Mouse (Mus musculus) common myeloid progenitor, adult 5-6 weeks (primary cell): ENCODE data around the gene Ppp1r3g. TPM values are rescaled to one million over a fixed set of nuclear protein-coding genes. Genes with fewer than 3 reads are reported as not detected.

ENCODE experiments used
- ATAC-seq: replicated peaks from 2 replicates; pipeline ENCODE4 v1.8.0; 2016; ENCODE audit warnings: low read depth, mild to moderate bottlenecking, moderate TSS enrichment, inconsistent platforms; ENCODE audit not compliant: poor library complexity, severe bottlenecking
- total RNA-seq: library from RNA; stranded (forward); fragments of 200-1000, 187-1606 nt; gene quantifications from 2 replicates; pipeline ENCODE4 v1.2.3, GENCODE M21; 2017

Ppp1r3g gene
- total RNA-seq = not detected in 2 replicates

GRCm38 (mm10) chr13:35958539-35958938, at the start of gene Ppp1r3g:
TSS of gene Ppp1r3g (plus strand) at chr13:35958839.
- no peak for ATAC-seq

GRCm38 (mm10) chr13:35911476-35911875, 47.2 kb upstream of the Ppp1r3g start:
- ATAC-seq = no peak

- no peak for ATAC-seq
Observed at GRCm38 (mm10) chr13:35937991-35938390, 20.6 kb upstream of the Ppp1r3g start.

- ATAC-seq = no peak
Observed at GRCm38 (mm10) chr13:35939871-35940665, 18.6 kb upstream of the Ppp1r3g start.

- peak; percentile 50; the same call in 1 of the 2 replicates for ATAC-seq
Observed at GRCm38 (mm10) chr13:35940934-35941333, 17.7 kb upstream of the Ppp1r3g start.

- no peak for ATAC-seq
Observed at GRCm38 (mm10) chr13:35946659-35947353, 11.8 kb upstream of the Ppp1r3g start.

- ATAC-seq = peak; percentile 75; the same call in 1 of the 2 replicates
Observed at GRCm38 (mm10) chr13:35947354-35948000, 11.2 kb upstream of the Ppp1r3g start.

- ATAC-seq = peak; percentile 63; the same call in 1 of the 2 replicates
Observed at GRCm38 (mm10) chr13:35949814-35950455, 8.7 kb upstream of the Ppp1r3g start.

GRCm38 (mm10) chr13:35959391-35960067, 890 bp downstream of the Ppp1r3g start:
- no peak for ATAC-seq

- no peak for ATAC-seq
Observed at GRCm38 (mm10) chr13:35963583-35963982, 4.9 kb downstream of the Ppp1r3g start.

- no peak for ATAC-seq
Observed at GRCm38 (mm10) chr13:35967690-35968089, 9.1 kb downstream of the Ppp1r3g start.

- peak; percentile 70 for ATAC-seq
Observed at GRCm38 (mm10) chr13:35968131-35968718, 9.6 kb downstream of the Ppp1r3g start.

- peak; percentile 49 for ATAC-seq
Observed at GRCm38 (mm10) chr13:35968719-35969430, 10.2 kb downstream of the Ppp1r3g start.

GRCm38 (mm10) chr13:35969431-35969721, 10.7 kb downstream of the Ppp1r3g start:
- ATAC-seq = 0 out of 2 replicates have a peak, but pooled peaks have one; percentile 11

GRCm38 (mm10) chr13:35969829-35970228, 11.2 kb downstream of the Ppp1r3g start:
- ATAC-seq = no peak

GRCm38 (mm10) chr13:35976912-35977311, 18.3 kb downstream of the Ppp1r3g start:
- no peak for ATAC-seq

- no peak for ATAC-seq
Observed at GRCm38 (mm10) chr13:35980471-35980870, 21.8 kb downstream of the Ppp1r3g start.

- ATAC-seq = no peak
Observed at GRCm38 (mm10) chr13:35982985-35983384, 24.3 kb downstream of the Ppp1r3g start.

GRCm38 (mm10) chr13:35989329-35989728, 30.7 kb downstream of the Ppp1r3g start:
- no peak for ATAC-seq
